Mouse (Mus musculus) splenic B cell, adult 2 months (primary cell): ENCODE measurements around the gene Ly6g6f.
"Not testable (repeated sequence)": the region's sequence is repeated elsewhere in the genome, so short reads cannot be mapped to it uniquely, and the experiment has no call there.

ENCODE experiments used
- DNase-seq: peaks from one replicate; pipeline ENCODE4 v3.0.0-alpha.2; 2011; ENCODE audit warnings: low read depth, low spot score
- H3K27me3 ChIP-seq: 2 replicates; pipeline ENCODE4 v1.6.1; 2012; ENCODE audit warnings: mild to moderate bottlenecking, low read length, moderate library complexity, mixed read lengths; ENCODE audit not compliant: control insufficient read depth, poor library complexity, insufficient read depth, severe bottlenecking
- H3K36me3 ChIP-seq: 2 replicates; pipeline ENCODE4 v1.6.1; 2012; ENCODE audit warnings: mild to moderate bottlenecking, low read length, moderate library complexity, mixed read lengths; ENCODE audit not compliant: control insufficient read depth, poor library complexity, insufficient read depth, severe bottlenecking

The Ly6g6f gene

DNA sequence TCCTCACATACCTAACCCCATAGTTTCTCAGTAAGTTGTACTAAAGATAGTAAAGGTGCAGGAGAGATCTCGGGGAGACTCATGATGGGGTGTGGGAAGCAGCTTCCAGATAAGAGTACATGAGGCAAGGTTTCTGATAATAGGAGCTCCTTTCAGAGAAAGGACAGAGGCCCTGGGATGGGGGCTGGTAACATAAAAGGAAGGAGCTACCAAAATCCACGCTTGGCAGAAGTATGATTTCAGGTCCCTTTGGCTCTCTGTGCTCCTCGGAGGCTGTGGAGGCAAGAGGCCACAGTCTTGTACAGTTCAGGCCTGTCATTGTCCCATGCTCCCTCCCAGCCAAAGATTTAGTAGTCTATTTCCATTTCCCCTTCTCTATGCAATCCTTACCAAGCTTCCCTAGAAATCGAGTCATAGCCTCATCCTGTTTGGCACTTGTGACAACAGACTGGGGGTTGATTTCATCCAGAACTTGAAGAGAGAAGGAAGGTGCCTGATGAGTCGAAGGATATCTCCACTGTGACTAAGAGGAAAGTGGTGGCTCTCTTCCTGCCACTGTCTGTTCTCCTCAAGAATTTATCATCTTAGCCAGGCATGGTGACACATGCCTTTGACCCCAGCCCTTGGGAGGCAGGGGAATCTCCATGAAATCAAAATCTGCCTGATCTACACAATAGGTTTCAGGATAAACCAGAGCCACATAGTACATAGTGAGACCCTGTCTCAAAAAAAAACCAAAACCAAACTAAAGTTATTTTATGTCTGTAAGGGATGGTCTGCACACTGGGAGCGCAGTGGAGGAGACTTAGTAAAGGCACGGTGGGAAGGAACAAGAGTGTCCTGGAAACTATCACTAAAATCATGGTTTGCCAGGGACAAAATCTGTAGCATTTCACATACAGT lies 40.3 kb downstream of the Ly6g6f start:
- no peak for DNase-seq

DNA sequence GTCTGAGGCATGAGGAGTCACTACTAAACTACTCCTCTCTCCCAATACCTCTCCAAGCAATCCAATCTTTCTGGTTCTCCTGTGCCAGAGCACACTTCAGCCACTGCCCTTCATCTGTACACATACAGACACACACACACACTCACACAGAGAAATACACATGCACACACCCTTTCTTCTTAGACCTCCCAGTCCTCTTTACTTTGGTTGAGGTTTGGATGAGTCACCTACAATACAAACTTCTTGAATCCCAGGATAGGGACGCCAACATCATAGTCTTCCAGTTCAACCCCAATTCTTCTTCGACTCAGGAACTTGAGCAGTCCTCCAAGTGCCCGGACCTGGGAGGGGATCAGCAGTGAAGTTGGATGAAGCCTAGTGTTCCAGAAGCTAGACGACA lies 41.6 kb downstream of the Ly6g6f start:
- Histone ChIP-seq H3K27me3 (no peaks in the 10 kb centered on the region), H3K36me3 (no peaks in the 10 kb centered on the region)
- no peak for DNase-seq

More for the DNA sequence above, 40.3 kb downstream of the Ly6g6f start:
- Histone ChIP-seq H3K27me3 (no peaks in the 10 kb centered on the region), H3K36me3 (no peaks in the 10 kb centered on the region)

DNA sequence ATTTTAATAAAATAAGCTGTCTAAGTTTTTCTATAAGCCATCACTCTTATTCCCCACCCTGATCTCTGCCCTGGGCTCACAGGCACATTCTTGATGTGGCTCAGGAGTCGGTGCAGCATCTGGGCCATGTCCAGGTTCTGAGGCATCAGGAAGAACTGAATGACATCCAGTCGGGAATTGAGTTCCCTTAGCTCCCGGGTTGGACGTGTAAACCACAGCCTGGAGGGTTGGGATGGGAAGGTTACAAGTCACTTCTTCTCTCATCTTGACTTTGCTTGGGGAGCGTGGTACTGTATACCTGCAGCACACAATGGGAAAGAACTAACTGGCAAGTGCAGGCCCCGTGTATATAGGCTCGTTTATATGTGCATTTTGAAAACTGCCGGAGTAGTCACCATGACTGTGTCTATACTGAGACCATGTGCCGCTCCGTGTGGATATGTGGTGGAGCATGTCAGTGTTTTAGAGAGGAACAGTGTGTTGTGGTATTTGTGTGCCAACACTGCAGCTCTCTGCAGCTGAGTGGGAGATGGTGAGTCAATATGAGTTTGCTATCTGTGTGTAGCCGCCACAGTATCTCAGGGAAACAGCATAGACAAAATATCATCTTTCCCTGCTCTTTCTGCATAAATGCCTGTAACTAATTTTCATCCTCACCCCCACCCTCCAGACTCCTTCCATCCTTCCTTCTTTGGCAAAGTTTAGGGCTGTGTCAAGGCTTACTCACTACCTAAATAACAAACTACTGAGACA lies 46.1 kb downstream of the Ly6g6f start:
- Histone ChIP-seq H3K27me3 (no peaks in the 10 kb centered on the region), H3K36me3 (no peaks in the 10 kb centered on the region)
- DNase-seq = no peak

DNA sequence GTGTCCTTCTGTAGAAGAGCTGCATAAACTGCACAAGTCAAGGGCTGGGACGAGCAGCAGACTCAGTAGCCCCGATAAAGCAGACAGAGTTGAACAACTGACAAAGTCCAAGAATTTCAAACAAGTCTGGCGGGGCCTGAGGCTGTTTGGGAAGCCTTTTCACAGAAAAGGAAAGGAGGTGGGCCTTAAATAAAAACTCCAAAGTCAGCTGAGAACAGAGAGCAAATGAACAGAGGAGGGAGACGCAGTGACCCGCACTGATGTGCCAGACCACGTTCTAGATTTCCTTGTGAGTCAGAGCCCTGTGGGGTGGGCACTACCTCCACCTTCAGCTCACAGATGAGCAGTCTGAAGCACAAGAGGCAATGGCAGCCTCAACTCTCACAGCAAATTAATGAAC lies 50.5 kb downstream of the Ly6g6f start:
- Histone ChIP-seq H3K36me3 (no peaks in the 10 kb centered on the region), H3K27me3 (no peaks in the 10 kb centered on the region)
- no peak for DNase-seq

DNA sequence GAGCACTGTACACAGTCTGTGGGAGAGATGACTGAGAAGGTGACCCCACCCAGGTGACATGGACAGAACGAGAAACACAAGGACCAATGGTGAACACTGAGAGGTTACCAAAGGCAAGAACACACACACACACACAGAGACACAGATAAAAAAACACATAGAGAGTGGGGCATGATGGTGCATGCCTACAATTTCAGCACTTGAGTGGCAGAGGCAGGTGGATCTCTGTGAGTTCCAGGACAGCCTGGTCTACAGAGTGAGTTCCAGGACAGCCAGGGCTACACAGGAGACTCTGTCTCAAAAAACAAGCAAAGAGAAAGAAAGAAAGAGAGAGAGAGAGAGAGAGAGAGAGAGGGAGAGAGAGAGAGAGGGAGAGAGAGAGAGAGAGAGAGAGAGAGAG lies 51.7 kb downstream of the Ly6g6f start:
- H3K27me3 ChIP-seq, H3K36me3 ChIP-seq, DNase-seq: not testable (repeated sequence)

DNA sequence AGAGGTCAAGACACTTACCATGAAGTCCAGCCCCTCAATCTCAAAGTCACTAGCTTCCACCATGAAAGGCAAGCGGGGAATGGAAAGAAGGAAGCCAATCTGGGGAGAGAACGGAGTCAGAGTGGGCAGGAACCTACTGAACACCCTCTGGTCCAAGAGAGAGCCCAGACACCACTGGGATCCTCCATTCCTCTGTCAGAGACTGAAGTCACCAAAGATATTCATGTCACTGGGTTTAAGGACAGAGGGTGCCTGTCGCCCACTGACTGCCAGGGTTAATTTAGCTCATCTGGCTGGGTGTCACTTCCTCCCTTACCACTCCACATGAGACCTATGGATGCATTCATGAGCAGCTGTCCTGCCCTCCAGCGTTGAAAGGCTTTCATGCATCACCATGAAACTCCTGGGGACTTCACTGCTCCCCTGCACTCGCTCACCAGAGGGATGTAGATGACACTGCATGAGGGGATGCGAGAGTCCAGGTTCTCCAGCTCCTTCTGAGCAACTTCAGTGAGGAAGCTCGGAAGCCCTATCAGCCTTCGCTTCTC lies 53.0 kb downstream of the Ly6g6f start:
- Histone ChIP-seq H3K36me3 (no peaks in the 10 kb centered on the region), H3K27me3 (no peaks in the 10 kb centered on the region)
- DNase-seq = peak; percentile 53

DNA sequence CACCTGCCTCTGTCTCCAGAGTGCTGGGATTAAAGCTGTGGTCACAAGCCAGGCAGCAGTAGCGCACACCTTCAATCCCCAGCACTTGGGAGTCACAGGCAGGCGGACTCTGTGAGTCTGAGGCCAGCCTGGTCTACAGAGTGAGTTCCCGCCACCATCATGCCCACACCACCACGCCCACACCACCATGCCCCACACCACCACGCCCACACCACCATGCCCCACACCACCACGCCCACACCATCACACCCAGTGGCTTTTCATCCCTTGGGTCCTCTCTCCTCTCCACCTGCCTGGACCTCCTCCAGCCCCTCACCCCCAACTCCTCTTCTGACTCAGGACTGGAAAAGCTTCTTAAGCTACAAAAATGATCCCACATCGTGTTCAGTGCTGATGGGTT lies 53.5 kb downstream of the Ly6g6f start:
- DNase-seq = no peak
- Histone ChIP-seq H3K27me3 (no peaks in the 10 kb centered on the region), H3K36me3 (no peaks in the 10 kb centered on the region)

DNA sequence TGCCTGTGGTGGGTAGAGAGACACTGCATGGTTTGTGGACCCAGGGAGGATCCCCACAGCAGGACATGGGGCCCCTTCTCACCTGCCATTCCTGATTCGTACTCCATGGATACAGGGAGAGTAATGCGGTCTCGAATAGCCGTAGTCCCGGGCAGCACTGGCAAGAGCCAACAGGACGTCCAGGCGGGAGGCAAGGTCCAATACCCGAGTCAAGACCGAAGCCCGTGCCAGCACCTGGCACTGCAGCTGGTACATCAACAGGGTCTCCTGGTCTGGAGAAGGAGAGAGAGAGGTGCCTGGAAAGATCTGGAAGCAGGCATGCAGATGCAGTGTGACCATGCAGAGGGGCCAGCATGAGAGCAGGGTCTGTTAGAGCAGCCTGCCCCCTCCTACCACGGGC lies 54.1 kb downstream of the Ly6g6f start:
- Histone ChIP-seq H3K36me3 (no peaks in the 10 kb centered on the region), H3K27me3 (no peaks in the 10 kb centered on the region)
- no peak for DNase-seq
